Mouse (Mus musculus) olfactory bulb, adult 2 months (tissue): Measurements from ENCODE around the gene Igf1r.

ENCODE experiments used
- CTCF ChIP-seq: fragments of 200-500 bp; IDR thresholded peaks from 2 replicates; pipeline ENCODE4 v1.5.1; 2012; ENCODE audit warnings: low read depth, mild to moderate bottlenecking, low read length, moderate library complexity; ENCODE audit not compliant: insufficient read depth
- POLR2A ChIP-seq: fragments of 200-500 bp; IDR thresholded peaks from 2 replicates; pipeline ENCODE4 v1.6.1; 2012; ENCODE audit warnings: mild to moderate bottlenecking, low read depth, low read length, moderate library complexity; ENCODE audit not compliant: insufficient read depth

DNA sequence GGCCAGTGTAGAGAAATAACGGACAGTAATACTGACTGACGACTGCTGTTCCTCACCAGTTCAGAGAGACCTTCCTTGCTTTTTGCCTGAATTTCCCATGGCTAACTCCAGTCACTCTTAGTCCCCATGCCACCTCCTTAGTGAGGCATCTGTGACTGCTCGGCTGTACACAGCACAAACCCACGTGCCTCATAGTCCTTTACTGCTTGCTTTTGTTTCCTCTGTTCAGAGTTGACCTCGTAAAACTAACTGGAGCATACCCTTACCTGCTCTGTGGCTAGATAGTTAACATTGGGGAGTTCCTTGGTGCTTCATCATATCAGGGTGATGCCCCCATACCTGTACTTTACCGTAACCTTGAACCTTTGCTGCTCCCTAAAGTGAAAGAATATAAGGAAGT lies 143.8 kb downstream of the Igf1r start:
- TF ChIP-seq POLR2A (no peak), CTCF (no peak)
